Mouse (Mus musculus) leukemia stem cell, adult 10-12 weeks (primary cell): ENCODE data around the gene Zfp706. TPM values are rescaled to one million over a fixed set of nuclear protein-coding genes. Genes with fewer than 3 reads are reported as not detected.

Source experiments
- polyA plus RNA-seq: library from polyadenylated mRNA; stranded (reverse); fragments of >175 nt; gene quantifications from 2 replicates; pipeline ENCODE4 v1.2.3, GENCODE M21; 2012; ENCODE audit warnings: low replicate concordance

Gene Zfp706
- 17.6 and 17.8 TPM in 2 replicates for polyA plus RNA-seq

GRCm38 (mm10) chr15:37007233-37007958, at the start of gene Zfp706:
TSS of gene Zfp706 (minus strand) at chr15:37007773.

